ENCODE assay signal across 12 mouse cellular contexts in the genomic region with DNA sequence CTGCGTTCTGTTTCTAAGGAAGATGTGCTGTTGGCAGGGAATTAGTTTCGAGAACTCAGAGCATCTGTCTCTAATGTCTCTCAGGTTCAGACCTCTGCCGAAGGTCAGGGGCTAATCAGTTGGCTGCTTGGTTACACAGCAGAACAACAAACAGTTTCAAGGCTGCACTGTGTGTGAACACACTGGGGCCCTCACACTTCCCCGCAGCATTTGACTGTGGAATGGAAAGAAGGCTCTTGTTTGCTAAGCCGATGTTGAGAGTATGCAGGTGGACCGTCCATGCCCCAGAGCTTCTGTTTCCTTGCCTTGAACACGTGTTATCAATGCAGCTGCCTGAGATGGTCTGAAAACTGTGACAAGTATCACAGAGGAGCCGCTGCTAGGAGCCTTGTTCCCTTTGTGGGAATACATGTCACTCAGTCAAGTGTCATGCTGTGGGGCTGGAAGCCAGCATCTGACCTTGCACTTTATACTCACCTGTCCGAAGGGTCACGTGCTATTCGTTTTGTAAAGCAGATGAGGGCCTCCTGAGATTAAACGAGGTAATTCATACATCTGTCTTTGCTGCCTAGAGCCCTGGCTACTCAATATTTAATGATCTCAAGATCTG.
DNase-seq lines count a peak whose midpoint lies in the region; ATAC-seq and TF ChIP-seq lines count a peak whose summit lies in the region.
"Had no signal": no experiment of that assay in that cellular context is flagged by ENCODE, and none has a peak within 500 bp of the region (broad histone marks: within the 10 kb centered on the region; RNA-seq: fewer than 3 reads in every experiment).

No protein-coding gene starts in this region.

- no peak overlapping the region for H3K9ac ChIP-seq in heart, postnatal 0 days (replicated peaks; ENCODE audit: low read depth, low read length)
- H3K9ac ChIP-seq in intestine, embryonic 16.5 days (ENCODE audit: low read depth, low read length) = no peak overlapping the region
- H3K9ac ChIP-seq: lung, embryonic 15.5 days had no signal

- no peak for TF ChIP-seq CTCF in heart, postnatal 0 days (IDR thresholded peaks at IDR 0.05; ENCODE audit: low read depth)

- H3K36me3 ChIP-seq in heart, postnatal 0 days (replicated peaks; ENCODE audit: control insufficient read depth, insufficient read depth, low read length) = no peaks in the 10 kb centered on the region
- no peaks in the 10 kb centered on the region for H3K36me3 ChIP-seq in intestine, embryonic 16.5 days (ENCODE audit: control insufficient read depth, insufficient read depth, low read length)
- H3K36me3 ChIP-seq: lung, embryonic 15.5 days had no signal

- H3K9me3 ChIP-seq in heart, postnatal 0 days (replicated peaks; ENCODE audit: control insufficient read depth, low read length) = no peaks in the 10 kb centered on the region
- no peaks in the 10 kb centered on the region for H3K9me3 ChIP-seq in intestine, embryonic 16.5 days (ENCODE audit: control insufficient read depth, low read length)
- H3K9me3 ChIP-seq: lung, embryonic 15.5 days had no signal

- H3K4me1 ChIP-seq in heart, postnatal 0 days (ENCODE audit: control insufficient read depth, insufficient read depth) = no peaks in the 10 kb centered on the region
- no peaks in the 10 kb centered on the region for H3K4me1 ChIP-seq in intestine, embryonic 16.5 days (ENCODE audit: control insufficient read depth, insufficient read depth, low read length)
- H3K4me1 ChIP-seq: lung, embryonic 15.5 days had no signal

- peak; percentile 67; the same call in 1 of the 2 replicates for ATAC-seq in heart, postnatal 0 days (ENCODE audit: insufficient read depth, low read depth)
- peak; percentile 85 for ATAC-seq in intestine, embryonic 16.5 days
- no peak for ATAC-seq in granulocyte monocyte progenitor cell, adult 5-6 weeks (replicated peaks; ENCODE audit: poor library complexity, severe bottlenecking)

- no peak overlapping the region for H3K4me3 ChIP-seq in heart, postnatal 0 days (ENCODE audit: low read depth, low read length)
- H3K4me3 ChIP-seq in intestine, embryonic 16.5 days (ENCODE audit: low read length) = no peak overlapping the region
- H3K4me3 ChIP-seq: lung, embryonic 15.5 days had no signal

- TF ChIP-seq EP300 in heart, postnatal 0 days (IDR thresholded peaks at IDR 0.05; ENCODE audit: low read depth) = no peak

- no peak overlapping the region for H3K4me2 ChIP-seq in heart, postnatal 0 days (ENCODE audit: low read depth, low read length)
- no peak overlapping the region for H3K4me2 ChIP-seq in intestine, embryonic 16.5 days (ENCODE audit: low read depth, low read length)
- H3K4me2 ChIP-seq: lung, embryonic 15.5 days had no signal

- H3K27me3 ChIP-seq in heart, postnatal 0 days (ENCODE audit: control insufficient read depth, insufficient read depth, low read length) = no peaks in the 10 kb centered on the region
- no peaks in the 10 kb centered on the region for H3K27me3 ChIP-seq in intestine, embryonic 16.5 days (replicated peaks; ENCODE audit: control insufficient read depth, insufficient read depth, low read length)
- H3K27me3 ChIP-seq: lung, embryonic 15.5 days had no signal

- no peak overlapping the region for H3K27ac ChIP-seq in heart, postnatal 0 days (ENCODE audit: low read depth)
- H3K27ac ChIP-seq in intestine, embryonic 16.5 days (ENCODE audit: low read length) = no peak overlapping the region
- H3K27ac ChIP-seq: lung, embryonic 15.5 days had no signal

- DNase-seq in heart, postnatal 0 days (ENCODE audit: low spot score) = peak; percentile 10
- DNase-seq in heart, adult 8-10 months (ENCODE audit: low spot score) = no peak
- DNase-seq in ovary, adult 18-20 months (ENCODE audit: low spot score) = peak; percentile 42
- DNase-seq in ovary, postnatal 14 days (ENCODE audit: low spot score) = no peak
- peak; percentile 30 for DNase-seq in testis, postnatal 14 days (ENCODE audit: low spot score)
- no peak for DNase-seq in urinary bladder, adult 18-20 months (ENCODE audit: low spot score in 2 of 2)
- DNase-seq: cerebellum, adult 8-10 months; heart, postnatal 14 days; kidney, postnatal 14 days had no signal

- 33% methylated on average over 12 of the region's 12 CpGs for WGBS in heart, postnatal 0 days
- WGBS in intestine, embryonic 16.5 days = 46% methylated on average over 12 of the region's 12 CpGs

Comparison
In these comparisons a context has a peak if more than half of its experiments do, and no peak if none do; other contexts are left out.
1. DNase-seq: peak in heart, postnatal 0 days (single experiment), ovary, adult 18-20 months (single experiment) and testis, postnatal 14 days (single experiment); none in heart, adult 8-10 months (single experiment), ovary, postnatal 14 days (single experiment) and urinary bladder, adult 18-20 months (0 of 2).